Mouse (Mus musculus) thymus, postnatal 14 days (tissue): ENCODE measurements at regions not wholly inside any gene's neighbourhood (a gene's known extent, or its start where the extent isn't known, plus 50 kb on each side); places are given as distances from the start of the nearest gene placed in this dataset.

Source experiments
- DNase-seq: peaks from one replicate; pipeline ENCODE4 v3.0.0; 2021

- DNase-seq: no peak
These were observed 53.1 kb upstream of the Lbx1 start for GRCm38 (mm10) chr19:45288722-45289121.

GRCm38 (mm10) chr19:45297812-45298211, 62.2 kb upstream of the Lbx1 start:
- peak; percentile 48 for DNase-seq

GRCm38 (mm10) chr19:45299341-45299740, 63.7 kb upstream of the Lbx1 start:
- no peak for DNase-seq

- DNase-seq: no peak
These were observed 63.8 kb upstream of the Btrc start for GRCm38 (mm10) chr19:45299768-45300167.

GRCm38 (mm10) chr19:45300691-45301431, 62.7 kb upstream of the Btrc start:
- DNase-seq: peak; percentile 39

GRCm38 (mm10) chr19:45301432-45301732, 62.2 kb upstream of the Btrc start:
- no peak for DNase-seq

- peak; percentile 14 for DNase-seq
These were observed 61.6 kb upstream of the Btrc start for GRCm38 (mm10) chr19:45301733-45302547.

- no peak for DNase-seq
These were observed 60.8 kb upstream of the Btrc start for GRCm38 (mm10) chr19:45302548-45303241.

- no peak for DNase-seq
These were observed 59.0 kb upstream of the Btrc start for GRCm38 (mm10) chr19:45304538-45304937.

- peak; percentile 59 for DNase-seq
These were observed 55.9 kb upstream of the Btrc start for GRCm38 (mm10) chr19:45307299-45308275.

GRCm38 (mm10) chr19:45308676-45309275, 54.8 kb upstream of the Btrc start:
- no peak for DNase-seq

GRCm38 (mm10) chr19:45310291-45310881, 53.1 kb upstream of the Btrc start:
- DNase-seq: no peak

- peak; percentile 57 for DNase-seq
These were observed 52.5 kb upstream of the Btrc start for GRCm38 (mm10) chr19:45310944-45311603.

GRCm38 (mm10) chr19:45311831-45312537, 51.5 kb upstream of the Btrc start:
- no peak for DNase-seq

GRCm38 (mm10) chr19:45312713-45313365, 50.7 kb upstream of the Btrc start:
- no peak for DNase-seq
